Mouse (Mus musculus) ES-E14 (cell line): ENCODE results near the gene Mterf4.

Source experiments
- CHD2 ChIP-seq: IDR thresholded peaks from 2 replicates; pipeline ENCODE4 v1.6.1; 2014; ENCODE audit warnings: mild to moderate bottlenecking, low read depth, low read length, inconsistent platforms
- MAFK ChIP-seq: IDR thresholded peaks from 2 replicates; pipeline ENCODE4 v1.6.1; 2014; ENCODE audit warnings: mild to moderate bottlenecking, low read depth, low read length, inconsistent platforms; ENCODE audit not compliant: insufficient read depth
- ZC3H11A ChIP-seq: IDR thresholded peaks from 2 replicates; pipeline ENCODE4 v1.6.1; 2012; ENCODE audit warnings: low read depth, mild to moderate bottlenecking, inconsistent platforms, low read length, borderline replicate concordance
- ZNF384 ChIP-seq: IDR thresholded peaks from 2 replicates; pipeline ENCODE4 v1.6.1; 2012; ENCODE audit warnings: low read depth, low read length, inconsistent platforms

DNA sequence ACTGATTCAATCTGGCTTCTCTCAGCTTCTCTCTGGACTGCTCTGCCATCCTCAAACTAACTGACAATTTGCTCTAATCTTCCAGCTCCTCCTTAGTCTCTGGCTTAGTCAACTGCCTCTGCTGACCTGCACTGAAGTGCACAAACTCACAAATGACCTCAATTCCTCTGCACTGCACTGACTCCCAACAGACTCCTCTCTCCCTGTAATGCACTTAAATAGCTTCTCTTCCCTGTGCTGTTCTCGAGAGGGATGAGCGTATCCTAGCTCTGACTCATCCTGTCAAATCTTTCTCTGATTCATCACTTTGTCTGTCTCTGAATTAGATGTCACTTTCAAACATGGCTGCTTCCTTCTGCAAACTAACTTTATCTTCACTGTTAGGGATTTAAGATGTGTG lies 37.5 kb downstream of the Mterf4 start:
- no peak for TF ChIP-seq ZC3H11A
- no peak for TF ChIP-seq ZNF384
- no peak for TF ChIP-seq MAFK
- TF ChIP-seq CHD2: no peak
